15 mouse cellular contexts compared by ENCODE assay signal in genomic region chr2:29183266-29183924, GRCm38 (mm10).
"Had no signal": no experiment of that assay in that cellular context is flagged by ENCODE, and none has a peak within 500 bp of the region (broad histone marks: within the 10 kb centered on the region; RNA-seq: fewer than 3 reads in every experiment).

No protein-coding gene starts in this region.

- H3K9ac ChIP-seq: limb, embryonic 12.5 days; liver, embryonic 13.5 days; liver, postnatal 0 days; lung, embryonic 15.5 days; midbrain, embryonic 15.5 days; neural tube, embryonic 12.5 days had no signal

- DNase-seq: kidney, postnatal 10 days; kidney, postnatal 4 days; liver; liver, embryonic 13.5 days; liver, postnatal 0 days; lung, postnatal 14 days; thymus, postnatal 36 days had no signal

- H3K4me3 ChIP-seq: layer of hippocampus, adult 2 months; limb, embryonic 12.5 days; liver, embryonic 13.5 days; lung, embryonic 15.5 days; megakaryocyte, embryonic 14.5 days; midbrain, embryonic 15.5 days; neural tube, embryonic 12.5 days had no signal

- H3K4me1 ChIP-seq: limb, embryonic 12.5 days; liver, embryonic 13.5 days; lung, embryonic 15.5 days; midbrain, embryonic 15.5 days; neural tube, embryonic 12.5 days had no signal

- H3K27ac ChIP-seq: layer of hippocampus, adult 2 months; limb, embryonic 12.5 days; liver, embryonic 13.5 days; lung, embryonic 15.5 days; macrophage; midbrain, embryonic 15.5 days; neural tube, embryonic 12.5 days had no signal

- H3K27me3 ChIP-seq: limb, embryonic 12.5 days; liver, embryonic 13.5 days; lung, embryonic 15.5 days; midbrain, embryonic 15.5 days; neural tube, embryonic 12.5 days had no signal

- ATAC-seq: liver, postnatal 0 days; midbrain, embryonic 15.5 days had no signal

- H3K9me3 ChIP-seq: limb, embryonic 12.5 days; liver, embryonic 13.5 days; lung, embryonic 15.5 days; megakaryocyte, embryonic 14.5 days; midbrain, embryonic 15.5 days; neural tube, embryonic 12.5 days had no signal

- H3K4me2 ChIP-seq: limb, embryonic 12.5 days; liver, embryonic 13.5 days; lung, embryonic 15.5 days; midbrain, embryonic 11.5 days; midbrain, embryonic 15.5 days; neural tube, embryonic 12.5 days had no signal
